8 mouse cellular contexts compared by ENCODE assay signal in genomic region chrX:7376586-7376985, GRCm38 (mm10). TPM values are rescaled to one million over a fixed set of nuclear protein-coding genes. Genes with fewer than 3 reads are reported as not detected.
DNase-seq lines count a peak whose midpoint lies in the region; ATAC-seq and TF ChIP-seq lines count a peak whose summit lies in the region.

No protein-coding gene starts in this region.

- H3K9me3 ChIP-seq in kidney, embryonic 14.5 days (ENCODE audit: control insufficient read depth, low read length), result no peaks in the 10 kb centered on the region
- no peaks in the 10 kb centered on the region for H3K9me3 ChIP-seq in limb, embryonic 14.5 days (ENCODE audit: control insufficient read depth, low read length)

- peak overlapping the region; percentile 54 for H3K4me3 ChIP-seq in kidney, embryonic 14.5 days (ENCODE audit: low read length)
- peak overlapping the region; percentile 49 for H3K4me3 ChIP-seq in limb, embryonic 14.5 days (replicated peaks; ENCODE audit: low read length)

- no peak for DNase-seq in kidney, postnatal 14 days
- peak; percentile 65 for DNase-seq in adrenal gland, postnatal 14 days
- DNase-seq in forelimb bud, embryonic 11.5 days (ENCODE audit: low read depth, low spot score), result peak; percentile 11
- no peak for DNase-seq in limb, embryonic 14.5 days (ENCODE audit: low spot score)
- peak; percentile 5 for DNase-seq in retina, embryonic 14.5 days (ENCODE audit: low spot score)
- DNase-seq in left cerebral cortex, adult 9 months (ENCODE audit: low spot score in 2 of 2), result no peak
- DNase-seq in embryo, embryonic 10.5 days (ENCODE audit: low spot score), result no peak

- H3K36me3 ChIP-seq in kidney, embryonic 14.5 days (ENCODE audit: control insufficient read depth, insufficient read depth, low read length), result no peaks in the 10 kb centered on the region
- no peaks in the 10 kb centered on the region for H3K36me3 ChIP-seq in limb, embryonic 14.5 days (ENCODE audit: control insufficient read depth, insufficient read depth, low read length)

- H3K4me2 ChIP-seq in kidney, embryonic 14.5 days (replicated peaks; ENCODE audit: low read depth, low read length), result peak overlapping the region; percentile 80
- peak overlapping the region; percentile 65 for H3K4me2 ChIP-seq in limb, embryonic 14.5 days (replicated peaks; ENCODE audit: low read depth, low read length, severe bottlenecking)

- H3K9ac ChIP-seq in kidney, embryonic 14.5 days (ENCODE audit: low read depth, low read length), result no peak overlapping the region
- H3K9ac ChIP-seq in limb, embryonic 14.5 days (ENCODE audit: low read depth, low read length, severe bottlenecking), result peak overlapping the region; percentile 64

- 47% methylated on average over 4 of the region's 4 CpGs for WGBS in kidney, embryonic 14.5 days
- WGBS in limb, embryonic 14.5 days, result 38% methylated on average over 4 of the region's 4 CpGs

- TF ChIP-seq POLR2A in limb, embryonic 14.5 days (IDR thresholded peaks at IDR 0.05; ENCODE audit: borderline replicate concordance, extremely low read depth, insufficient read depth, insufficient read length), result no peak

- ATAC-seq in kidney, embryonic 14.5 days (ENCODE audit: low FRiP score, low TSS enrichment), result peak; percentile 37
- ATAC-seq in limb, embryonic 14.5 days (ENCODE audit: low FRiP score, low read depth), result no peak

- no peaks in the 10 kb centered on the region for H3K27me3 ChIP-seq in kidney, embryonic 14.5 days (ENCODE audit: control insufficient read depth, insufficient read depth, low read length)
- H3K27me3 ChIP-seq in limb, embryonic 14.5 days (ENCODE audit: control insufficient read depth, insufficient read depth, low read length), result no peaks in the 10 kb centered on the region

- no peaks in the 10 kb centered on the region for H3K4me1 ChIP-seq in kidney, embryonic 14.5 days (ENCODE audit: control insufficient read depth, insufficient read depth, low read length)
- 0 out of 2 replicates have a peak, but pooled peaks cover 4% of the 10 kb centered on the region for H3K4me1 ChIP-seq in limb, embryonic 14.5 days (ENCODE audit: control insufficient read depth, insufficient read depth, low read length)

- peak overlapping the region; percentile 84; the same call in 1 of the 2 replicates for H3K27ac ChIP-seq in kidney, embryonic 14.5 days (ENCODE audit: low read depth, low read length)
- H3K27ac ChIP-seq in limb, embryonic 14.5 days (replicated peaks; ENCODE audit: low read depth, low read length), result peak overlapping the region; percentile 88

RNA-seq across cellular contexts. Expression of gene Usp27x, which starts 1.0 kb away (rescaled TPM):
- polyA plus RNA-seq in kidney, embryonic 14.5 days (2014; fragmentation: Nextera tagmentation; extraction: Ambion mirVana), result 0.41 and 0.61 TPM in 2 replicates
- 17.5 and 18.8 TPM in 2 replicates for total RNA-seq in adrenal gland, postnatal 14 days (2021)
- polyA plus RNA-seq in limb, embryonic 14.5 days (2012; rRNA removed), result 3.9 and 4.5 TPM in 2 replicates
- polyA plus RNA-seq in limb, embryonic 14.5 days (2014; fragmentation: Nextera tagmentation; extraction: Ambion mirVana), result 0.51 and 0.52 TPM in 2 replicates

RNA-seq across cellular contexts. Expression of gene Clcn5, which starts 57.4 kb away (rescaled TPM):
- 8.8 and 17.9 TPM in 2 replicates for polyA plus RNA-seq in kidney, embryonic 14.5 days (2014; fragmentation: Nextera tagmentation; extraction: Ambion mirVana)
- 27.9 and 30.4 TPM in 2 replicates for total RNA-seq in adrenal gland, postnatal 14 days (2021)
- polyA plus RNA-seq in limb, embryonic 14.5 days (2012; rRNA removed), result 29.3 and 31.7 TPM in 2 replicates
- 31.0 and 36.1 TPM in 2 replicates for polyA plus RNA-seq in limb, embryonic 14.5 days (2014; fragmentation: Nextera tagmentation; extraction: Ambion mirVana)

Comparison
In these comparisons a context has a peak if more than half of its experiments do, and no peak if none do; other contexts are left out.
1. DNase-seq: peak in adrenal gland, postnatal 14 days (single experiment), forelimb bud, embryonic 11.5 days (single experiment) and retina, embryonic 14.5 days (single experiment); none in kidney, postnatal 14 days (single experiment), limb, embryonic 14.5 days (single experiment), left cerebral cortex, adult 9 months (0 of 2) and embryo, embryonic 10.5 days (single experiment).